In the genomic region with DNA sequence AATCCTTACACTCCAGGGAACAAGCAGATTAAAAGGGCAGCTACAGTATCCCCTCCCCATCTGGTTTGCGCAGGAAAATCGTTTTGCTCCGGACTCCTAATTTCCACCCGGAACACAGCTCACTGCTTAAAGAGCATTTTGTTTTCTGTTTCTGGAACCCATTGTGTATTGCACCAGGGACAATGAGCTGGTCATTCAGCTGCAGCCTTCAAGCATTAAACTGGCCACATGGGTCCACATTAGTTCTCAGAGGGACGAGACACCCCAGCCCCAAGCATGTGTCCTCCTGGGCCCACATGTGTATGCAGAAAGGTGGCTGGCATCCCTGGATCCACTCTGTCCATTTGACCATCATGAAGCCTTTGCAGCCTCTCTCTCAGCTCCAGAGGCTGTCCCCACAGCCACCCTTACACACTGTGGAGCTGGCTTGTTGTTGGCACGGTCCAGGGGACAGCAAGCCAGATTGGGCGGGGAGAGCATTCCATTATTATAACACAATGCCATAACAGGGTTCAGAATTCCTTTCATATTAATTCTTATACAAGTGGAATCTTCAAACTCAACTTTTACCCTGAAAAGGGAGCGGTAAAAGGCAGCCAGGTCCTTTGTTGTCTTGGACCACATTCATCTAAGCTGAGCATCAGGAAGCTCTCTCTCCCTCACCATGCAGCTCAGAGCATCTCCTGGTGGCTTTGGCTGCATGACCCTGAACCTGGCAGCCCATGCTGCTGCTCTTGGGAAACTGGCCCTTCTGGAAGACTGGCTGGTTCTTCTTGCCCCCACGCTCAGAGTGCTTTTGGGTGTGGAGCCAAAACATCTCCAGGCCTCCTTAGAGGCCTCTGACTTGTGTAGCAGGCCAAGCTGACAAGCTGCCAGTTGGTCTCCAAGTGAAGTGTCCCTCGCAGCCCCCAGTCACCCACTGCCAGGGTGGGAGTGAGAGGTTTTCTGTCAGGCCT, we compare ENCODE assay signal across 9 mouse cellular contexts.
DNase-seq lines count a peak whose midpoint lies in the region; ATAC-seq and TF ChIP-seq lines count a peak whose summit lies in the region.
"Had no signal": no experiment of that assay in that cellular context is flagged by ENCODE, and none has a peak within 500 bp of the region (broad histone marks: within the 10 kb centered on the region; RNA-seq: fewer than 3 reads in every experiment).

No protein-coding gene starts in this region.

- no peak overlapping the region for H3K4me2 ChIP-seq in heart, embryonic 13.5 days
- H3K4me2 ChIP-seq: limb, embryonic 12.5 days had no signal

- H3K36me3 ChIP-seq in heart, embryonic 13.5 days: no peaks in the 10 kb centered on the region
- H3K36me3 ChIP-seq: limb, embryonic 12.5 days had no signal

- peaks cover 23% of the 10 kb centered on the region for H3K4me1 ChIP-seq in heart, embryonic 13.5 days
- peaks cover 16% of the 10 kb centered on the region for H3K4me1 ChIP-seq in lung, adult 2 months (ENCODE audit: control insufficient read depth, insufficient read depth, low read length)

- H3K27ac ChIP-seq in left cerebral cortex, adult 2 months: peak overlapping the region; percentile 78
- peak overlapping the region; percentile 67 for H3K27ac ChIP-seq in heart, embryonic 13.5 days (replicated peaks)
- H3K27ac ChIP-seq: limb, embryonic 12.5 days had no signal

- no peak for ATAC-seq in heart, embryonic 13.5 days (ENCODE audit: extremely low read depth, insufficient number of reproducible peaks, low FRiP score, low TSS enrichment)

- 74% methylated on average over 10 of the region's 10 CpGs for WGBS in heart, embryonic 13.5 days
- WGBS in lung, adult 2 months: 48% methylated on average over 10 of the region's 10 CpGs

- H3K4me3 ChIP-seq in left cerebral cortex, adult 2 months: no peak overlapping the region
- no peak overlapping the region for H3K4me3 ChIP-seq in heart, embryonic 13.5 days
- H3K4me3 ChIP-seq in lung, adult 2 months (replicated peaks; ENCODE audit: extremely low read depth, low read depth, low read length): no peak overlapping the region
- H3K4me3 ChIP-seq: limb, embryonic 12.5 days had no signal

- TF ChIP-seq POLR2A in lung, adult 2 months (IDR thresholded peaks at IDR 0.05; ENCODE audit: borderline replicate concordance, extremely low read depth, low read depth, low read length): no peak

- DNase-seq in left cerebral cortex, adult 2 months (ENCODE audit: extremely low spot score in 1 of 2, low spot score in 2 of 2): peak in 1 of 2 experiments; percentile 21
- DNase-seq in left cerebral cortex, adult 11 months (ENCODE audit: low spot score): no peak
- peak; percentile 51 to 72 for DNase-seq in cerebellum, postnatal 10 days
- DNase-seq in lung, adult 2 months: peak; percentile 35
- no peak for DNase-seq in thymus, postnatal 36 days
- no peak for DNase-seq in neural tube, embryonic 10.5 days (ENCODE audit: extremely low spot score, low spot score)
- DNase-seq in testis, postnatal 10 days (ENCODE audit: low spot score): no peak

- H3K9ac ChIP-seq in heart, embryonic 13.5 days: no peak overlapping the region
- H3K9ac ChIP-seq: limb, embryonic 12.5 days had no signal

- H3K9me3 ChIP-seq in heart, embryonic 13.5 days: no peaks in the 10 kb centered on the region
- H3K9me3 ChIP-seq: limb, embryonic 12.5 days had no signal

- H3K27me3 ChIP-seq in heart, embryonic 13.5 days (replicated peaks): peaks cover 12% of the 10 kb centered on the region
- H3K27me3 ChIP-seq: limb, embryonic 12.5 days had no signal

- no peak for TF ChIP-seq CTCF in left cerebral cortex, adult 2 months (IDR thresholded peaks at IDR 0.05)
- no peak for TF ChIP-seq CTCF in lung, adult 2 months (IDR thresholded peaks at IDR 0.05; ENCODE audit: insufficient read depth, low read length)

- intact Hi-C loops in left cerebral cortex, adult 2 months (cut with DNase I): no loop called here

Comparison
In these comparisons a context has a peak if more than half of its experiments do, and no peak if none do; other contexts are left out.
1. DNase-seq: peak in cerebellum, postnatal 10 days (2 of 2) and lung, adult 2 months (single experiment); none in left cerebral cortex, adult 11 months (single experiment), thymus, postnatal 36 days (0 of 2), neural tube, embryonic 10.5 days (single experiment) and testis, postnatal 10 days (single experiment).